Mouse (Mus musculus) MEL (cell line): ENCODE measurements around the gene Serpinf2. TPM values are rescaled to one million over a fixed set of nuclear protein-coding genes. Genes with fewer than 3 reads are reported as not detected.
"Not testable (repeated sequence)": the region's sequence is repeated elsewhere in the genome, so short reads cannot be mapped to it uniquely, and the experiment has no call there.

Source experiments
- DNase-seq: peaks from one replicate; pipeline ENCODE4 v3.0.0; 2011; ENCODE audit warnings: low read depth, low spot score
- H3K27ac ChIP-seq: 2 replicates; pipeline ENCODE4 v1.5.1; 2012; ENCODE audit warnings: low read depth, mild to moderate bottlenecking, control low read depth, low read length, moderate library complexity; ENCODE audit not compliant: control insufficient read depth
- H3K27me3 ChIP-seq, 2 experiments: fragments of 150-350 bp in 1 of 2; sonication (generic) in 1 of 2; 2 replicates each; pipeline ENCODE4 v1.6.1; 2012; ENCODE audit warnings: low read length in 2 of 2, mild to moderate bottlenecking in 2 of 2, improper control_type of control experiment in 1 of 2, moderate library complexity in 1 of 2; ENCODE audit not compliant: insufficient read depth in 2 of 2, control insufficient read depth in 1 of 2
- H3K36me3 ChIP-seq, 2 experiments: 2 replicates each; pipeline ENCODE4 v1.6.1; 2012 to 2014; ENCODE audit warnings: low read length in 2 of 2, improper control_type of control experiment in 1 of 2, inconsistent platforms in 1 of 2, mild to moderate bottlenecking in 1 of 2; ENCODE audit not compliant: insufficient read depth in 2 of 2, control insufficient read depth in 1 of 2
- H3K4me1 ChIP-seq, 2 experiments: fragments of 150-350 bp in 1 of 2; sonication (generic) in 1 of 2; 2 replicates each; pipeline ENCODE4 v1.6.1; 2012; ENCODE audit warnings: low read length in 2 of 2, improper control_type of control experiment in 1 of 2, mild to moderate bottlenecking in 1 of 2; ENCODE audit not compliant: insufficient read depth in 2 of 2, control insufficient read depth in 1 of 2
- H3K4me3 ChIP-seq, 2 experiments: fragments of 150-350 bp in 1 of 2; sonication (generic) in 1 of 2; 2 replicates each; pipeline ENCODE4 v1.5.1; 2012; ENCODE audit warnings: low read depth in 2 of 2, low read length in 2 of 2, mild to moderate bottlenecking in 2 of 2, moderate library complexity in 2 of 2, control low read depth in 1 of 2, improper control_type of control experiment in 1 of 2; ENCODE audit not compliant: control insufficient read depth in 1 of 2, insufficient read depth in 1 of 2
- H3K79me2 ChIP-seq: 2 replicates; pipeline ENCODE4 v1.6.1; 2012; ENCODE audit warnings: mild to moderate bottlenecking, low read length, moderate library complexity; ENCODE audit not compliant: control insufficient read depth, poor library complexity, insufficient read depth
- H3K9ac ChIP-seq: 2 replicates; pipeline ENCODE4 v1.6.1; 2012; ENCODE audit warnings: low read depth, mild to moderate bottlenecking, control low read depth, low read length, moderate library complexity; ENCODE audit not compliant: control insufficient read depth, poor library complexity, severe bottlenecking
- H3K9me3 ChIP-seq: fragments of 150-350 bp; sonication (generic); replicated peaks from 2 replicates; pipeline ENCODE4 v1.6.1; 2012; ENCODE audit warnings: mild to moderate bottlenecking, low read length, improper control_type of control experiment, moderate library complexity; ENCODE audit not compliant: insufficient read depth
- CTCF ChIP-seq, 3 experiments: IDR thresholded peaks in 2 of 3; conservative IDR thresholded peaks in 1 of 3; 2 replicates each; pipeline ENCODE4 v1.5.1; 2011 to 2012; ENCODE audit warnings: low read length in 3 of 3, low read depth in 2 of 3, mild to moderate bottlenecking in 2 of 3, improper control_type of control experiment in 1 of 3, inconsistent platforms in 1 of 3, mixed read lengths in 1 of 3, moderate library complexity in 1 of 3; ENCODE audit not compliant: control insufficient read depth in 1 of 3, insufficient read depth in 1 of 3, poor library complexity in 1 of 3, severe bottlenecking in 1 of 3
- E2F4 ChIP-seq: IDR thresholded peaks from 2 replicates; pipeline ENCODE4 v1.6.1; 2011; ENCODE audit warnings: low read depth, low read length, improper control_type of control experiment, borderline replicate concordance
- ELF1 ChIP-seq: IDR thresholded peaks from 2 replicates; pipeline ENCODE4 v1.6.1; 2014; ENCODE audit warnings: low read depth, mild to moderate bottlenecking, inconsistent platforms, low read length, improper control_type of control experiment, moderate library complexity
- EP300 ChIP-seq, 2 experiments: IDR thresholded peaks; 2 replicates each; pipeline ENCODE4 v1.6.1; 2011; ENCODE audit warnings: improper control_type of control experiment in 2 of 2, low read length in 2 of 2, low read depth in 1 of 2, mild to moderate bottlenecking in 1 of 2
- ETS1 ChIP-seq: IDR thresholded peaks from 2 replicates; pipeline ENCODE4 v1.6.1; 2012; ENCODE audit warnings: low read depth, mild to moderate bottlenecking, inconsistent platforms, low read length, improper control_type of control experiment, moderate library complexity
- GABPA ChIP-seq: IDR thresholded peaks from 2 replicates; pipeline ENCODE4 v1.6.1; 2012; ENCODE audit warnings: low read depth, mild to moderate bottlenecking, inconsistent platforms, low read length, improper control_type of control experiment, moderate library complexity
- GATA1 ChIP-seq: IDR thresholded peaks from 2 replicates; pipeline ENCODE4 v1.6.1; 2011; ENCODE audit warnings: low read depth, low read length, improper control_type of control experiment
- JUND ChIP-seq: IDR thresholded peaks from 2 replicates; pipeline ENCODE4 v1.6.1; 2011; ENCODE audit warnings: low read depth, mild to moderate bottlenecking, improper control_type of control experiment, low read length
- MAFK ChIP-seq: IDR thresholded peaks from 2 replicates; pipeline ENCODE4 v1.6.1; 2011; ENCODE audit warnings: low read depth, mild to moderate bottlenecking, low read length, improper control_type of control experiment, borderline replicate concordance
- MAX ChIP-seq: IDR thresholded peaks from 2 replicates; pipeline ENCODE4 v1.6.1; 2011; ENCODE audit warnings: low read length, improper control_type of control experiment
- MXI1 ChIP-seq: IDR thresholded peaks from 2 replicates; pipeline ENCODE4 v1.6.1; 2011; ENCODE audit warnings: mild to moderate bottlenecking, low read depth, low read length, improper control_type of control experiment
- MYC ChIP-seq: IDR thresholded peaks from 2 replicates; pipeline ENCODE4 v1.6.1; 2011; ENCODE audit warnings: low read depth, mild to moderate bottlenecking, low read length, improper control_type of control experiment, moderate library complexity
- NRF1 ChIP-seq: IDR thresholded peaks from 2 replicates; pipeline ENCODE4 v1.6.1; 2014; ENCODE audit warnings: low read depth, mild to moderate bottlenecking, inconsistent platforms, low read length, improper control_type of control experiment, moderate library complexity; ENCODE audit not compliant: poor library complexity, insufficient read depth, severe bottlenecking
- POLR2A ChIP-seq, 2 experiments: IDR thresholded peaks; 2 replicates each; pipeline ENCODE4 v1.6.1; 2011 to 2012; ENCODE audit warnings: low read length in 2 of 2, mild to moderate bottlenecking in 2 of 2, control low read depth in 1 of 2, improper control_type of control experiment in 1 of 2, low read depth in 1 of 2, moderate library complexity in 1 of 2; ENCODE audit not compliant: control insufficient read depth in 1 of 2, insufficient read depth in 1 of 2, poor library complexity in 1 of 2
- RCOR1 ChIP-seq: IDR thresholded peaks from 2 replicates; pipeline ENCODE4 v1.6.1; 2012; ENCODE audit warnings: low read depth, mild to moderate bottlenecking, inconsistent platforms, low read length, improper control_type of control experiment
- SIN3A ChIP-seq: IDR thresholded peaks from 2 replicates; pipeline ENCODE4 v1.6.1; 2012; ENCODE audit warnings: low read length, improper control_type of control experiment, inconsistent platforms
- TCF12 ChIP-seq: IDR thresholded peaks from 2 replicates; pipeline ENCODE4 v1.6.1; 2014; ENCODE audit warnings: low read depth, mild to moderate bottlenecking, inconsistent platforms, low read length, improper control_type of control experiment, moderate library complexity
- UBTF ChIP-seq: IDR thresholded peaks from 2 replicates; pipeline ENCODE4 v1.6.1; 2012; ENCODE audit warnings: low read depth, mild to moderate bottlenecking, inconsistent platforms, low read length, improper control_type of control experiment, moderate library complexity, borderline replicate concordance; ENCODE audit not compliant: insufficient read depth
- ZNF384 ChIP-seq: IDR thresholded peaks from 2 replicates; pipeline ENCODE4 v1.6.1; 2012; ENCODE audit warnings: low read depth, mild to moderate bottlenecking, inconsistent platforms, low read length, improper control_type of control experiment
- polyA plus RNA-seq, 2 experiments: library from polyadenylated mRNA; stranded (reverse) in 1 of 2; unstranded in 1 of 2; fragments of >175 nt in 1 of 2; fragments of >200 nt in 1 of 2; gene quantifications; 2 replicates each; pipeline versions ENCODE4 v1.2.1 to v1.2.4; 2012; ENCODE audit warnings: low replicate concordance in 2 of 2, low read depth in 1 of 2; ENCODE audit not compliant: insufficient read length in 2 of 2, insufficient read depth in 1 of 2, missing spikeins in 1 of 2
- total RNA-seq: library from RNA; depleted of rRNA; stranded (reverse); fragments of 300-350 nt; gene quantifications from 2 replicates; pipeline ENCODE4 v1.2.3, GENCODE M21; 2012; rRNA removed

Serpinf2 gene
- total and polyA plus RNA-seq, 3 experiments: 0.07 TPM; not detected in 2

- Histone ChIP-seq H3K27ac (no peak overlapping the region), H3K4me1 (no peaks in the 10 kb centered on the region), H3K27me3 (no peaks in the 10 kb centered on the region), H3K36me3 (no peaks in the 10 kb centered on the region), H3K4me3 (no peak overlapping the region), H3K9me3 (no peaks in the 10 kb centered on the region), H3K79me2 (no peaks in the 10 kb centered on the region), H3K9ac (no peak overlapping the region)
- no peak for DNase-seq
- TF ChIP-seq MAFK (no peak), ELF1 (no peak), JUND (no peak), E2F4 (no peak), ETS1 (no peak), UBTF (no peak), NRF1 (no peak), RCOR1 (no peak), GABPA (no peak), CTCF (IDR thresholded peaks at IDR 0.05 in 2 of 3, conservative IDR thresholded peaks at IDR 0.05 in 1 of 3; ENCODE audit: control insufficient read depth in 1 of 3, insufficient read depth in 1 of 3, low read depth in 2 of 3, low read length in 3 of 3, poor library complexity in 1 of 3, severe bottlenecking in 1 of 3) (no peak), ZNF384 (no peak)
Measured at GRCm38 (mm10) chr11:75395611-75396010, 43.8 kb downstream of the Serpinf2 start.

DNA sequence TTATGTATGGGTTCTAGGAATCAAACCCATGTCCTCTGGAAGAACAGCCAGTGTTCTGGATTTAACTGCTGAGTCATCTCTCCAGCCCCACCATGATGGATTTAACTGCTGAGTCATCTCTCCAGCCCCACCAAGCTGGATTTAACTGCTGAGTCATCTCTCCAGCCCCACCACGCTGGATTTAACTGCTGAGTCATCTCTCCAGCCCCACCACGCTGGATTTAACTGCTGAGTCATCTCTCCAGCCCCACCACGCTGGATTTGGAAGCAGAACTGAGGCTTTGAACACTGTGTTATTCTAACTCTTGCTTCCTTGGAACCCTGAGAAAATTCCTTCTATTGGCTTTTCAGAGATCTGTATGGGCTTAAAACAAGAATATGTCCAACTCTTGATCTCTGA lies 55.9 kb downstream of the Serpinf2 start:
- TF ChIP-seq JUND (peak; percentile 93), MXI1 (peak; percentile 99), MAFK (peak; percentile 100), MYC (peak; percentile 98), SIN3A (peak; percentile 98), GATA1 (peak; percentile 26; the same call in 1 of the 2 replicates), ETS1 (peak; percentile 98), EP300 (IDR thresholded peaks at IDR 0.05; ENCODE audit: low read depth in 1 of 2, low read length in 2 of 2) (peak; percentile 84 to 89), TCF12 (peak; percentile 58), MAX (peak; percentile 93), POLR2A (IDR thresholded peaks at IDR 0.05; ENCODE audit: control insufficient read depth in 1 of 2, insufficient read depth in 1 of 2, low read depth in 1 of 2, low read length in 2 of 2, poor library complexity in 1 of 2) (peak in 1 of 2 experiments; percentile 19; a peak in 1 of 4 replicates), GABPA (peak; percentile 100)
- peaks cover 0 to 21% of the 10 kb centered on the region in 2 experiments; a peak in 2 of 4 replicates for H3K36me3 ChIP-seq
- H3K9ac ChIP-seq, H3K27me3 ChIP-seq, H3K9me3 ChIP-seq, H3K4me3 ChIP-seq, H3K79me2 ChIP-seq: not testable (repeated sequence)
- H3K27ac ChIP-seq: peak overlapping the region; percentile 69
- H3K4me1 ChIP-seq: peaks cover 8 to 12% of the 10 kb centered on the region in 2 experiments
- peak; percentile 89 for DNase-seq

Other genes with a start within 250 kb of the Serpinf2 start
- gene Dph1, start 248.3 kb downstream of the Serpinf2 start, total RNA-seq: 54.2 and 59.5 TPM in 2 replicates
- gene Dph1, start 248.3 kb downstream of the Serpinf2 start, polyA plus RNA-seq: 10 to 100 TPM in 1 of 2 experiments, not detected in 1; 58.4 TPM
- 0.35 and 0.46 TPM in 2 replicates for gene Rtn4rl1, start 245.8 kb downstream of the Serpinf2 start, total RNA-seq
- 1 to 10 TPM in 1 of 2 experiments, not detected in 1; 2.6 TPM for gene Rtn4rl1, start 245.8 kb downstream of the Serpinf2 start, polyA plus RNA-seq
- 242 and 267 TPM in 2 replicates for gene Rpa1, start 91.3 kb downstream of the Serpinf2 start, total RNA-seq
- 100 to 1,000 TPM; 179 to 481 TPM for gene Rpa1, start 91.3 kb downstream of the Serpinf2 start, polyA plus RNA-seq
- 11.4 and 12.8 TPM in 2 replicates for gene Smyd4, start 91.2 kb downstream of the Serpinf2 start, total RNA-seq
- 1 to 10 TPM in 1 of 2 experiments, not detected in 1; 9.6 TPM for gene Smyd4, start 91.2 kb downstream of the Serpinf2 start, polyA plus RNA-seq
- gene Serpinf1, start 16.9 kb downstream of the Serpinf2 start, total RNA-seq: not detected in 2 replicates
- under 1 TPM in 1 of 2 experiments, not detected in 1; 0.36 TPM for gene Serpinf1, start 16.9 kb downstream of the Serpinf2 start, polyA plus RNA-seq
- gene Wdr81, start 15.1 kb upstream of the Serpinf2 start, total RNA-seq: 7.0 and 7.6 TPM in 2 replicates
- 10 to 100 TPM in 1 of 2 experiments, not detected in 1; 13.9 TPM for gene Wdr81, start 15.1 kb upstream of the Serpinf2 start, polyA plus RNA-seq
- 0.50 and 1.0 TPM in 2 replicates for gene Tlcd2, start 22.1 kb upstream of the Serpinf2 start, total RNA-seq
- under 1 TPM in 1 of 2 experiments, not detected in 1; 0.86 TPM for gene Tlcd2, start 22.1 kb upstream of the Serpinf2 start, polyA plus RNA-seq
- 214 and 234 TPM in 2 replicates for gene Prpf8, start 47.2 kb upstream of the Serpinf2 start, total RNA-seq
- 100 to 1,000 TPM; 276 to 644 TPM for gene Prpf8, start 47.2 kb upstream of the Serpinf2 start, polyA plus RNA-seq
- 0.16 and 0.19 TPM in 2 replicates for gene Rilp, start 70.5 kb upstream of the Serpinf2 start, total RNA-seq
- under 1 TPM in 1 of 2 experiments, not detected in 1; 0.65 TPM for gene Rilp, start 70.5 kb upstream of the Serpinf2 start, polyA plus RNA-seq
- 0.10 and 0.15 TPM in 2 replicates for gene Scarf1, start 73.9 kb upstream of the Serpinf2 start, total RNA-seq
- gene Scarf1, start 73.9 kb upstream of the Serpinf2 start, polyA plus RNA-seq: under 1 TPM in 1 of 2 experiments, not detected in 1; 0.28 TPM
- gene Slc43a2, start 92.1 kb upstream of the Serpinf2 start, total RNA-seq: 4.9 and 5.9 TPM in 2 replicates
- gene Slc43a2, start 92.1 kb upstream of the Serpinf2 start, polyA plus RNA-seq: 1 to 10 TPM in 1 of 2 experiments, not detected in 1; 8.4 TPM
- gene Pitpna, start 148.5 kb upstream of the Serpinf2 start, total RNA-seq: 67.8 and 73.1 TPM in 2 replicates
- gene Pitpna, start 148.5 kb upstream of the Serpinf2 start, polyA plus RNA-seq: 100 to 1,000 TPM; 194 to 709 TPM
- 15.2 and 16.4 TPM in 2 replicates for gene Inpp5k, start 191.4 kb upstream of the Serpinf2 start, total RNA-seq
- 10 to 100 TPM in 1 of 2 experiments, not detected in 1; 28.7 TPM for gene Inpp5k, start 191.4 kb upstream of the Serpinf2 start, polyA plus RNA-seq
- gene Myo1c, start 210.9 kb upstream of the Serpinf2 start, total RNA-seq: 27.0 and 33.2 TPM in 2 replicates
- gene Myo1c, start 210.9 kb upstream of the Serpinf2 start, polyA plus RNA-seq: 10 to 100 TPM in 1 of 2 experiments, not detected in 1; 45.6 TPM
- gene Crk, start 239.7 kb upstream of the Serpinf2 start, total RNA-seq: 68.0 and 68.4 TPM in 2 replicates
- 10 to 100 TPM; 33.8 to 66.2 TPM for gene Crk, start 239.7 kb upstream of the Serpinf2 start, polyA plus RNA-seq